Mouse (Mus musculus): Measurements from ENCODE around the gene Gng12.

DNA sequence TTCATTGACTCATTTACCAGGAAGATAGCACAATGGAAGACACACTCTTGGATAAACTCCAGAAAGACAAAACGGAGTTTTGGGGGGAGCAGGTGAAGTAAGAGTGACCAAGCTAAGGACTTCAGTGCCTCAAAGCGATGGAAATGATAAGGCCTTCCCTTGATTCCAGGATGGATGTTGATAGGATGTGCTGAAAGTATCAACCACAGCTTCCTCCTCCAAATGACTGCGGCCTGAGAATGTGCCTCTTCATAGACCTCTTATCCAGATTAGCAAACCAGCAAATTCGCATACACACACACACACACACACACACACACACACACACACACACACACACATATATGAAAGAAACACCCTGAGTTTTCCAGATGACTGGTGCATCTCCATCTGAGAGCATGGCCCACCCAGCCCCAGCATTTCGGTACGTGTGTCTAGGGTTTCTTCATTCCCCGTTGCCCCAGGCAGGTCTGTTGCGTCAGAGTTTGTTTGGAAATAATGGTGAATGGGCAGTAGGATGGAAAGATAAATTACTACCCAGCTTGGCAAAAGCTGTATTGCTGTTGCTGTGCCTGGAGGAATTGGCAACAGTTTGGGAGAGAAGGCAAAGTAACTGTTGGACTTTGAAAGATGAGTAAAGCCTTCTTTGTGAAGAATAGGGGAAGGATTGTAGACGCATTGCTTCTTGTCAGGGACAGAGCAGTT lies 131.4 kb downstream of the Gng12 start:
- no peak for TF ChIP-seq CHD2 (IDR thresholded peaks at IDR 0.05; ENCODE audit: low read depth, low read length)
- no peak for TF ChIP-seq MAFK (IDR thresholded peaks at IDR 0.05; ENCODE audit: insufficient read depth, low read depth, low read length)
- no peak for TF ChIP-seq ZNF384 (IDR thresholded peaks at IDR 0.05; ENCODE audit: low read depth, low read length)
- no peak for TF ChIP-seq ZC3H11A (IDR thresholded peaks at IDR 0.05; ENCODE audit: borderline replicate concordance, low read depth, low read length)

Data from ES-E14 (cell line).